Mouse (Mus musculus): ENCODE measurements at regions not wholly inside any gene's neighbourhood (a gene's known extent, or its start where the extent isn't known, plus 50 kb on each side); places are given as distances from the start of the nearest gene placed in this dataset.
A peak's percentile ranks its signal among the peaks of the same experiment; 100 is the strongest.

DNA sequence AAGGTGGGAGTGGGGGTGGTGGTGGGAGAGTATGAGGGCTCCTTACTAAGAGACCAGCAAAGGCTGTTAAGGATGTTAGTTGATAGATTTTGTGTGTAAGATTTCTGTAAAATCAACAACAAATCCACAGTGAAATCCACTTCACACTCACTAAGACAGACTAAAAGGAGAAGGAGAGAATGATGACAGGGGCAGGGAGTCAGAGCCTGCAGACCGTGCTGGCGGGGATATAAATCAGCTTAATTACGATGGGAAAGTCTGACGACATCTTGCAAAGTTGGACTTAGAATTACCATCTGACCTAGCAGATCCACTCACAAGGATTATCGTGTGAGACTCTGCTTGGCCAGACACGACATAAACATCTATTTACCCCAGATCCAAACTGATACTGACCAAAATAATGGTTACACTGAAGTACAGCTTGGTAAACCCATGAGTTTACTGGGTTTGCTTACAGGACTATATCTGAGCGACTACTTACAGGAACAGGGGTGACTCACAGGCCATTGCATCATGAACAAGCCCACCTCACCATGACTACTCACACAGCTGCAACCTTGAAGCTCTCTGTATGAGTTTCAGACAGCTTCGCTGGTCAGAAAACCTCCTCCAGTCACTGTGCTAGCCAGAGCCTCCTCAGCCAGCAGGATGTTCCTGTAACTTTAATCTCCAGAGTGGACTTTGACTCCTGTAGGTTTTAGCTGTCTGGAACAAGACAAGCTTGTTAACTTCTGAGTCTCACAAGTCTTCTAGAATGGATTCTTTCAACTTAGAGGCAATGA, 50.5 kb upstream of the Ednra start:
- no peak for ATAC-seq (replicated peaks in 1 of 2; ENCODE audit: insufficient read depth in 1 of 2, low FRiP score in 2 of 2, low TSS enrichment in 1 of 2, low read depth in 1 of 2, poor library complexity in 2 of 2, severe bottlenecking in 2 of 2)

DNA sequence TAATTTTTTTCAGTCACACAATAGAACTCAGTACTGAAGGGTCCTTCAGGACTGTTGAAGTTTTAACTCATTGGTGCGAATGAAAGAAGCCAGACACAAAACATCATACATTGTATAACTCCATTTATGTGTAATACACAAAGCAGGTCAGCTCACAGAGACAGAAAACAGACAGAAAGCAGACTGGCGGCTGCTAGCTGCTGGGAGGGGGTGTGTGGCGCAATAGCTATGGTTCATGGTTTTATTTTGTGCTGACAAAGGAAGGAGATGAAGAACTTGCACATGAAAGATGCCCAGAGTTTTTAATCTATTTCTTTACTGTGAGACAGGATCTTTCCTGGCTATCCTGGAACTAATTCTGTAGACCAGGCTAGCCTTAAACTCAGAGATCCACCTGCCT, 51.3 kb upstream of the Ednra start:
- no peak for ATAC-seq (replicated peaks in 1 of 2; ENCODE audit: insufficient read depth in 1 of 2, low FRiP score in 2 of 2, low TSS enrichment in 1 of 2, low read depth in 1 of 2, poor library complexity in 2 of 2, severe bottlenecking in 2 of 2)

DNA sequence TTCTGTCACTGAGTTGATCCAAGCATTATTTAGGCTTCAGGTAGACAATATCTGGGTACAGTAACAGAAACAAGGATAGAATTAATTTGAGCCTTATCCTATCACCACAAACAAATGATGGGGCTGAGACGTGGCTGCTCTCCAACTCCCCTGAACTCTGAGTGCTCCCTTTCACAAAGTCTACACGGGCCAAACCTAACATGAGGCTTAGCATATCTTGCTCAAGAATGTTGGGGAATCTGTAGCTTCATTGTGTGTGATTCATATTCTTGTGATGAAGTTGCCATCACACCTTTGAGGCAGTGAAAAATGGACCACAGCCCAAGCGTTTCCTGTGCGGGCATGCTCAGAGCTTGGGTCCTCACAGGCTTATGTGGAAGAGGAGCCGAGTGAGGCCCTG, 53.3 kb upstream of the Ednra start:
- no peak for ATAC-seq (replicated peaks in 1 of 2; ENCODE audit: insufficient read depth in 1 of 2, low FRiP score in 2 of 2, low TSS enrichment in 1 of 2, low read depth in 1 of 2, poor library complexity in 2 of 2, severe bottlenecking in 2 of 2)

DNA sequence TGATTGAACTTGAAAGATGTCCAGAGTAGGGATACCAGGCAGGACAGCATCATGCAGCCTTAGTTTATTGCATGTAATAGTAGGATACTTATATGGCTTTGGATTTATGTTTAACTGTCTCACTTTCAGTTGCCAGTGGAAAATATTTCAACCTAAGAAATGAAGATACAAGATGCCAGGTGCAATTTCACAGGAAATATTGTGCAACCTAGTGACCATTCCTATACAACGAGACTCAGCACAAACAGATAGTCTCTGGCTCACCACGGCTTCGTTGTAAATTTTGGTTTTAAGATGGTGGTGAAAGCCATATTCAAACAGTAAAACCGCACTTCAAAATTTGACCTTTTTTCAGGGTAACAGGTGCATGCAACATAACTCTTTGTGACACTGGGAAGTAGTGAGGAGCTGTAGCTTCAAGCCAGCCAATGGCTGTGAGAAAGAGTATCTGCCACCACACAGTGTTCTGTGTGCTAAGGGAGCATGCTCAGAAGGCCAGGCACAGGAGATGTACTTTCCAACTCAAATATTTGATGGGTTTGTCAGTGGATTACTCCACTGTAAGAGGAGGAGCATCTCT, 61.5 kb upstream of the Ednra start:
- peak; percentile 21 to 22; a peak in 1 of 4 replicates for ATAC-seq (replicated peaks in 1 of 2; ENCODE audit: insufficient read depth in 1 of 2, low FRiP score in 2 of 2, low TSS enrichment in 1 of 2, low read depth in 1 of 2, poor library complexity in 2 of 2, severe bottlenecking in 2 of 2)

DNA sequence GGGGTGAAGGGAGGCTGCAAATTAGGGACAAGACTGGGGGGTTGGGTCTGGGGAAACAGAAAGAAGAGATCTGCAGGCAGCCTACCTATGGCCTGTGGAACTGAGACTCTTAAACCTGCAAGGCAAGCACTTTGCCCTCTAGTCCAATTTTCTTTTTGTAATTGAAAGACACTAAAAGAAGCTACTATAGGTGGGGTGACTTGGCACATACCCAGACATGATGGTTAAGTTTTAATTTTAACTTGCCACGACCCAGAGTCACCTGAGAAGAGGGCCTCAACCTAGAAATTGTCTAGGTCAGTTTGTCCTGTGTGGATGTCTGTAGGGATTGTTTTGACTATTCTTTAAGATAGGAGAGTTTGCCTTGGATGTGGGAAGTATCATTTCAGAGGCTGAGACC, 70.6 kb upstream of the Ednra start:
- no peak for ATAC-seq (replicated peaks in 1 of 2; ENCODE audit: insufficient read depth in 1 of 2, low FRiP score in 2 of 2, low TSS enrichment in 1 of 2, low read depth in 1 of 2, poor library complexity in 2 of 2, severe bottlenecking in 2 of 2)

DNA sequence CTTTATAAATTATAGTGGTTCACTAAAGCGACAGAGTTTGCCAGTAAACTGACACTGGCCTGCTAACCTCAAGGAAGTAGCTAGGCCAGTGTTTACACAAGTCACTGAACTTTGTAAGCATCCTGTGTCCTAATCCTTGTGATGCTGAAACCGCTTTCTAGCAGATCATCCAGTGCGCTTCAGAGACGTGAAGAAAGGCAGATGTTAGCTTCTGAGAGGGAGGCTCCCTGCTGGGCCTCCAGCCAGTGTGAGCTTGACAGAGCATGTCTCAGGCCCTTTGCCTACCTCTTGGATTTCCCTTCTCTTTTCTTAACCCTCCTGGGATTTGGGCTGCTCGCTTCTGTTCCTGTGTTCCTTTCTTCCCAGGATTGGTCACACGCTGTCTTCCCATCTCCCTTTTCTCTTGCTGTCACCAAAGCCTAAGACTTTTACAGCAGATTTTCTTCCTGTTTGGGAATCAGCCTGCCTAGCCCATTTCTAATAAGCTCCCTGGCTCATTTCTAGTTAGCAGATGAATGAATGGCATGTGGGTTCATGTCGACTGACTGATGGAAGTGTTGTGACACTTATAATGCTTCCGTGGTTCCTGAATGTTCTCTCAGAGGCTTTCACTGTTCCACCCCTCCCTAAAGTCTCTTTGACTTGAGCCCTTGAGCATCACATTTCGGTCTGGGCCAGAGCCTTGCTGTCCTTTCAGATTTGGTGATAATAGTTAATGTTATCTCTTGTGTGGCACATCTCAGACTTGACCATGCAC, 79.1 kb upstream of the Ednra start:
- ATAC-seq (replicated peaks in 1 of 2; ENCODE audit: insufficient read depth in 1 of 2, low FRiP score in 2 of 2, low TSS enrichment in 1 of 2, low read depth in 1 of 2, poor library complexity in 2 of 2, severe bottlenecking in 2 of 2): peak in 1 of 2 experiments; percentile 66; a peak in 2 of 4 replicates

DNA sequence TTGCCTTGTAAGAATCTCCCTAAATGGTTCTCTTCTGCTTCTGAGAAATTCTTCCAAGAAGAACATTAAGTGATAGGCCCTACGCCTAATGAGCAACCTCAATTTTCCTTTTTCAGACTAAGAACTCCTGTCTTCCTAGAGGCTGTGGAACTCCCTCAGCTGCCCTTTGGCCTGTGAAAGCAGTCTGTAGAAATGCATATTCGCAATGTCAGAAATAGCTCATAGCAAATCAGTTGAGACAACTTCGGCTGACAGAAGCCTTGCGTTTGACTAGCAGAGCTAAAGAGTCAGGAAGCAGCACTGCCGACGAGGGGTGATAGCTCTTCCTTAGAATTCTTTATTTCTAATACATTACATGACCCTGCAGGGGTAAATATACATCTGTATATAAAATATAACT, 80.3 kb upstream of the Ednra start:
- no peak for ATAC-seq (replicated peaks in 1 of 2; ENCODE audit: insufficient read depth in 1 of 2, low FRiP score in 2 of 2, low TSS enrichment in 1 of 2, low read depth in 1 of 2, poor library complexity in 2 of 2, severe bottlenecking in 2 of 2)

DNA sequence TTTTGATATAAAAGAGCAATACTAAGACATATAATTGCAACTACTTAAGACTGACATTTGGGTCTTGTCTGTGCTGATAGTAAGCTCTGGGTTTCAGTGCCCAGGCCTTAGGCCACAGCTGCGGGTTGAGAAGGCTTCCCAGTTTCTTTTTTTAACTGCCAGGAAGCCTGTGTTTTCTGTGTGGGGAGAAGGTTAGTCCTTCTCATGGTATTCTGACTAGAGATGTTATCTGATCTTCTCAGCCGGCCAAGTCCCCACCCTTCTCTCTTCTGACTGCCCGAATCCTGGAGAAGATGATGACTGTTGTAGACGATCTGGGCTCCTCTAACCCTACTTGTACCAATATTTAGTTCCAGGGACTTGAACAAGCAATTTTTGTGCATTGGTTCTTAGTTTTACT, 80.7 kb upstream of the Ednra start:
- no peak for ATAC-seq (replicated peaks in 1 of 2; ENCODE audit: insufficient read depth in 1 of 2, low FRiP score in 2 of 2, low TSS enrichment in 1 of 2, low read depth in 1 of 2, poor library complexity in 2 of 2, severe bottlenecking in 2 of 2)

DNA sequence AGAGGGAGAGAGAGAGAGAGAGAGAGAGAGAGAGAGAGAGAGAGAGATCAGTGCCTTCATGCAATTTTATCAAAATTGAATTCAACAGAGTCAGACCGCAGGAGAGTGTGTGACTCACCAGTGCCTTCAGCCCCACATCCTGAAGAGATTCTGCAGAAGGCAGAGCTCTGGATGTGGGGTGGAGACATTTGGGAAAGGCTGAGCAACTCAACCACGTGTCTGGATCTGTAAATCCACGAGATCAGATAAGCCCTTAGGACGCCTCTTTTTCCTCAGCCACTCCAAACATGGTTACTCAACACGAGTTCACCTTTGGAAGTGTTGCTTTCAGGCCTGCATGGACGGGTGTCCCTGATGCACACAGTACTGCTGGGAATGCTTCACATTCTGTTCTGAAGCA, 81.4 kb upstream of the Ednra start:
- ATAC-seq (replicated peaks in 1 of 2; ENCODE audit: insufficient read depth in 1 of 2, low FRiP score in 2 of 2, low TSS enrichment in 1 of 2, low read depth in 1 of 2, poor library complexity in 2 of 2, severe bottlenecking in 2 of 2): no peak

DNA sequence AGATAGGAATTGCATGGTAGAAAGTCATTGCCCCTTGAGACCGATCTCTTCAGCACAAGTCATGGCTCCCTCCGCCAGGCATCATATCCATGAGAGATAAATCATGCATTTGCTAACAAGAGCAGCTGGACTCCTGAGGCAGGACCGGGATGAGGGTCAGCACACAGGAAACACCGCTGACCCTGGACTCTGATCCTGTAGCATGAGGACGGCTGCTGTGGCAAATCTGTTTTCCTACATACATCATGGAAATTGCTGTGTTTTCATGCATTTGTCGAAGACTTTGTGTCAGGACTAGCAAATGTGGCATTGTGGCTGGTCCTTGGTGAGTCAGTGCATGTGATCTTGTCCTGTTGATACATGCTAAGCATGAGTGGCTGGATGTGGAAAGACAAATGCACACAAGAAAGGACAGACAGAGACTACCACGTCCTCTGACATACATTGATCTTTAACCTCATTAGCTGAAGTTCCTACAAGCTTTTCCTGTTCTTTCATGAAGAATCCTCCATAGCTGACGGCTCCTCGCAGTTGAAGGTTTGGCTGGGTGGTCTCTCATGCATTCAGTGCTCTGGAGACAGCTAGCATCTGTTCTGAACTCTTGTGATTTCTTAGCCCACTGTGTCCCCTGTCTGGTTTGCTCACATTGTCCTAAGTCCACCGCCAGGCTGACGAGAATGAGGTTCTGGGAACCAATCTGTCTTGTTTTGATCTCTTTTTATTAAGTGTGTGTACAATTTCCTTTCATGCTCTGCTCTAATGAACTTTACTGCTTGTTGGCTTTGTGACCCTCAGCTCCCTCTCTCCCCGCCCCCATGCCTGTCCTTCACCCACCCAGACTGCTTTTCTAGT, 90.8 kb upstream of the Ednra start:
- no peak for ATAC-seq (replicated peaks in 1 of 2; ENCODE audit: insufficient read depth in 1 of 2, low FRiP score in 2 of 2, low TSS enrichment in 1 of 2, low read depth in 1 of 2, poor library complexity in 2 of 2, severe bottlenecking in 2 of 2)

DNA sequence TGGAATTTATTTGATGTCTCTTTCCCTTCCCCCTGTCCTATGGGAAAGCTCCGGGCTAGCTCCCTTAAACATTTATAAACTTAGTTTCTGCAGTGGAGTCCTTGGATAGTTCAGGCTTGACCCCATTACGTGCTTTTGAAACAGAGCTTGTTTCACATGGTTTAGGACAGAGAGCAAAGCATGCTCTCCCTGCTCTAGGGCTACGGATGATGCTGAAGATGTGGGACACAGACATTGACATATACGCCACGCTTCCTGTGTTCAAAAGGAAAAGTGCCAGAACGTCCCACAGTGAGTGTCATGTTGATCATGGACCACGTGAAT, 91.3 kb upstream of the Ednra start:
- ATAC-seq (replicated peaks in 1 of 2; ENCODE audit: insufficient read depth in 1 of 2, low FRiP score in 2 of 2, low TSS enrichment in 1 of 2, low read depth in 1 of 2, poor library complexity in 2 of 2, severe bottlenecking in 2 of 2): no peak

DNA sequence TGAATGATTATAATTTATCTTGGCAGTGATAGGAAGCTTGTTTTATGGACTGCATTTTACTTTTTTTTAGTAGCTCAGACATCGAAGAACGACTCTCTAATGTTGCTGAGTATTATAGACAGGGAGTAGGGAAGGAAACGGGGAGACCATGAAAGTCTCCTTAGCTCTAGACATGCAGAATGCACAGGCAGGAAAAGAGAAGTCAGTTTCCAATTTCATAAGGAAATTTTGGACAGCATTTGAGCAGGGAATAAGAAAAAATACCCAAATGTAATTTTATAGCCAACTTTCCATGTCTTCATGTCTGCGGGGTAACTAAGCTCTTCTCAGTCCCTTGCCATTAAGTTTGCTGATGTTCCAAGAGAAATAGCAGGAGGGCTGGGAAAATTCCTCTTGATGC, 92.0 kb upstream of the Ednra start:
- ATAC-seq (replicated peaks in 1 of 2; ENCODE audit: insufficient read depth in 1 of 2, low FRiP score in 2 of 2, low TSS enrichment in 1 of 2, low read depth in 1 of 2, poor library complexity in 2 of 2, severe bottlenecking in 2 of 2): no peak

DNA sequence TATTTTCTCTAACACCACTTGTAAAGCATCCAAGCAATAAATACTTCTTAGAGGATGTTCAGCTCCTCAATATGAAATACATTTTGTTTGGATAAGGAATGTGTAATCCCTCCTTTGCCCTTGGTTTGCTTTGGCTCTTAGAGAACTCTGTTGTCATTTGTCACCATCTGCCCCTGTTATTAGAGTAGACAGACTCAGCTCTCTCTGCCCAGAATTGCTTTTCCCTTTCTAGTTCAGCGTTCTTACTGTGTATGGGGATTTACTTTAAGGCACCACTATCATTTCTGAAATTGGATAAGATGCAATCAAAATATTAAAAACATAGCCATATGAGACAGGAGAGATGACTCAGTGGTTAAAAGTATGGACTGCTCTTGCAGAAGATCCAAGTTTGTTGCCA, 101.5 kb upstream of the Ednra start:
- ATAC-seq (replicated peaks in 1 of 2; ENCODE audit: insufficient read depth in 1 of 2, low FRiP score in 2 of 2, low TSS enrichment in 1 of 2, low read depth in 1 of 2, poor library complexity in 2 of 2, severe bottlenecking in 2 of 2): no peak

DNA sequence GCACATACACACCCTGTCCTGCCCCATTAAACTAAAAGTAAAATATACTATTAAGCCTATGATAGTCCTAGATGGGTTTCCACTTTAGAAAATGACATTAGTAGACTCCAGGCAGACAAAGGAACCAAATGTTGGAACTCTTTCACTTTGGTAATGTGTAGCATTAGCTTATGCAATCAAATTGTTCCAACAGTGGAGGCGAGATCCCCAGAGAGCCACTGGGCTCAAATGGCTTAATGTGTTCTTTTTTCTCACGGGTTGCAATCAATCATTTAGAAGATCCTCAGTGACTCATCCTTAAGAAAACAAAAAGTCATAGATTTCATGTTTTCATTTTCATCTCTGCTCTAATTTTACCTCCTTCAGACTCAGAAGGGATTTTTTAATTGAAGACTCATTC, 102.0 kb upstream of the Ednra start:
- ATAC-seq (replicated peaks in 1 of 2; ENCODE audit: insufficient read depth in 1 of 2, low FRiP score in 2 of 2, low TSS enrichment in 1 of 2, low read depth in 1 of 2, poor library complexity in 2 of 2, severe bottlenecking in 2 of 2): no peak

DNA sequence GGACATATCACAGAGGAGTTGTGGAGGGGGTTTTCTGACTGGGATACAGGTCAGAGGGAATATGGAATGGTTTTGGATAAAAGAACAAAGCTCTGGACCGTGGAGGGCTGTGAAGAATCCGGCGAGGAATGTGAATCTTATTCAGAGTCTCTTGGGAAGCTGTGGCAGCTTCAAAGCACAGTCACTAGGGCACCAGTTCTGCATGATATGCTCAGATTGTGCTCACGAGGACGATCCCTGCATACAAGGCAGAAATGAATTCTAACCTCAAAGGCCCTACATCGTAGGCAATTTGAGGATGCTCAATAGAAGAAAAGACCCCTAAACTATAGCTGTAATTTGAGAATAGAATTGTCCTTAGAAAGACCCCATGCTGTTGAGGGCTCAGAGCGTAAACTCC, 103.8 kb upstream of the Ednra start:
- ATAC-seq (replicated peaks in 1 of 2; ENCODE audit: insufficient read depth in 1 of 2, low FRiP score in 2 of 2, low TSS enrichment in 1 of 2, low read depth in 1 of 2, poor library complexity in 2 of 2, severe bottlenecking in 2 of 2): no peak

DNA sequence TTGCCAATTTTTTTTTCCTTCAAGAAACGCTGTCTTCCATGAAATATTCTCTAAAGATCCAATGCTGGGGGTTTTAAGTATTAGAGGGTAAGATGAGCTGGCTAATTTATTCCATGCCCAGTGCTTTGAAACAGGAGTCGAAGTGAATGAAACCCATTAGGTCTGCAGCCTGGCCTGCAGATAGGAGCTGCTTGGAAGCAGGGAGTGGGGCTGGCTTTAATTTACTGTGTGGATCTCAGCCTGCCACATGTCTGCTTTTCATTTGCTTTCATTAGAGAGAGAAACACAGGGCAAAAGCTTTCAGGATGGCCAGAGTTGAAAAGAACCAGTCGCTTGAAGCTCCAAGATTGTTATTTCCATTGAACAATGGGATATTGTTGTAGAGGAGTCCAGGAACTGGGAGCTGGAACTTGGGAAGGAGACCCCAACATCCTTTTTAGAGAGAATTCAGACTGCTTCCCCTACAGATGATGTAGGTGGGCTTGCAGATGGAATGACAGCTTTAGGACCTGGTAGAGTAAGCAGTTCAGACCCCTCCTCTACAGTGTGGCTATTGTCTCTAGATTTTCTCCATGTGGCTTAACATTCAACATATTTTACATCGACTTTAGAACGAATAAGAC, 105.0 kb upstream of the Ednra start:
- no peak for ATAC-seq (replicated peaks in 1 of 2; ENCODE audit: insufficient read depth in 1 of 2, low FRiP score in 2 of 2, low TSS enrichment in 1 of 2, low read depth in 1 of 2, poor library complexity in 2 of 2, severe bottlenecking in 2 of 2)

DNA sequence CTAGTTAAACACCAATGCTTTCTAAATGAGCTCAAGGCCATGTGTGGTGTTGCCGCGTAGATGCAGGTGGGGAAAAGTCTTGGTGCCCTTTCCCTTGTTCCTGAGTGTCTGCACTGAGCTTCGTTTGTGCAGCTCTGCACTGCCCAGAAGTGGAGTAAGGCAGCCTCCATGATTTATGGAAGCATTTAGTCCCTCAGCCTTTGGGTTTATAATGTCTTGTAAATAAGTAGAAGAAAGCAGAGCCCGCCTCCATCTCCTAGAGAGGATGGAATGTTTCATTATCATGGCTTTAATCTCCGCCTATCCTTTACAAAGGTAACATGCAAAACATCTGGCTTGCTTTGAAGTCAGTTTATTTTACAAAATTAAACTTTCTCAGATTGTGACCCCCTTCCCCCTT, 105.5 kb upstream of the Ednra start:
- ATAC-seq (replicated peaks in 1 of 2; ENCODE audit: insufficient read depth in 1 of 2, low FRiP score in 2 of 2, low TSS enrichment in 1 of 2, low read depth in 1 of 2, poor library complexity in 2 of 2, severe bottlenecking in 2 of 2): no peak
